Mouse (Mus musculus) forebrain, embryonic 16.5 days (tissue): Measurements from ENCODE around the gene Ezh1. TPM values are rescaled to one million over a fixed set of nuclear protein-coding genes. Genes with fewer than 3 reads are reported as not detected.

ENCODE experiments used
- ATAC-seq: fragments of 200-750 bp; cut with Nextera tagmentation; 2 replicates; pipeline ENCODE4 v1.8.0; 2017; ENCODE audit warnings: mild to moderate bottlenecking, moderate library complexity
- H3K27ac ChIP-seq: fragments of 300-500 bp; sonication (generic); 2 replicates; pipeline ENCODE4 v1.5.1; 2014; ENCODE audit warnings: low read length, control low read depth
- H3K27me3 ChIP-seq: fragments of 300-500 bp; sonication (generic); replicated peaks from 2 replicates; pipeline ENCODE4 v1.6.1; 2014; ENCODE audit warnings: low read length; ENCODE audit not compliant: control insufficient read depth, insufficient read depth
- H3K36me3 ChIP-seq: fragments of 300-500 bp; sonication (generic); 2 replicates; pipeline ENCODE4 v1.6.1; 2014; ENCODE audit not compliant: control insufficient read depth, insufficient read depth
- H3K4me1 ChIP-seq: fragments of 300-500 bp; sonication (generic); replicated peaks from 2 replicates; pipeline ENCODE4 v1.6.1; 2014; ENCODE audit warnings: low read length; ENCODE audit not compliant: control insufficient read depth, insufficient read depth
- H3K4me2 ChIP-seq: fragments of 300-500 bp; sonication (generic); 2 replicates; pipeline ENCODE4 v1.6.1; 2014; ENCODE audit warnings: mild to moderate bottlenecking, low read length, control low read depth
- H3K4me3 ChIP-seq: fragments of 300-500 bp; sonication (generic); replicated peaks from 2 replicates; pipeline ENCODE4 v1.5.1; 2014; ENCODE audit warnings: mild to moderate bottlenecking, low read length, control low read depth
- H3K9ac ChIP-seq: fragments of 300-500 bp; sonication (generic); replicated peaks from 2 replicates; pipeline ENCODE4 v1.6.1; 2014; ENCODE audit warnings: low read depth, low read length, control low read depth
- H3K9me3 ChIP-seq: fragments of 300-500 bp; sonication (generic); 2 replicates; pipeline ENCODE4 v1.6.1; 2016; ENCODE audit warnings: low read length; ENCODE audit not compliant: control insufficient read depth
- WGBS: fragments of 180-500 bp; shearing (Covaris S2); extraction: QIAGEN DNeasy Blood & Tissue Kit; methylation state at CpG from one replicate; pipeline ENCODE4 v1.1.7; 2014; 5-methylcytosine and 5-hydroxymethylcytosine counted together
- polyA plus RNA-seq: library from polyadenylated mRNA; unstranded; fragments of >200 nt; fragmentation: Nextera tagmentation; extraction: Ambion mirVana; gene quantifications from 2 replicates; pipeline ENCODE4 v1.2.1, GENCODE M21; 2015

Ezh1 gene
- polyA plus RNA-seq, 1 experiment from 2014 or later = 27.0 TPM

DNA sequence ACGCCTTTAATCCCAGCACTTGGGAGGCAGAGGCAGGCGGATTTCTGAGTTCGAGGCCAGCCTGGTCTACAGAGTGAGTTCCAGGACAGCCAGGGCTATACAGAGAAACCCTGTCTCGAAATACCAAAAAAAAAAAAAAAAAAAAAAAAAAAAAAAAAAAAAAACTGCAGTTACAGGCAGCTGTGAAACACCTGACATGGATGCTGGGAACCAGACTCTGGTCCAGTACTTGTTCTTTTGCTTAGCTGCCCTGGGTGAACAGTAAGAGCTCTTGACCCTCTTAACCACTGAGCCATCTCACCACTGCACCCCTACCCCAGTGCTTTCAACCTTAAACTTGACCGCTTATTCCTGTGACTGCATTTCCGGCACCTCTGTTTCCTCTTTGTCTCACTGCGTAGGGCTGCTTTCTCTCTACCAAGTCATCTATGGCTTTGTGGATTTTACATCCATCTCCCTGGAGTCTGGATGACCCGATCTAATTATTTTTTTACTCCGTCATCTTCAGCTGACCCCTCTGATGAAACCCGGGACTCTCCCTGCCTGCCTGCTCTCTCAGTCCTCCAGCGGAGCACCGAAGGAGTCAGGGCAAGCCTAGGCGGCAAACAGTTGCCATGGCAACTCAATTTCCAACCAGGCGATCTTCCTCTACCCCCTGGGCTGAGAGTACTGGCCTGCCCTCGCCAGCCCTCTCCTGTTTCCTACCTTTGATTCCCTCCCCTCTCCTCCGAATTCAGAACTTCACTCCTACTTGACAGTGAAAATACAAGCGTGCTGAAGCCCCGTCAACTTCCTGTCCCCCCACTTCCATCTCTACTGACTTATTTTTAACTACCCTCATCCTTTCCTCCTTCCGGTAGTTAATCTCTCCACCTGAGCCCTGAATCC is 82.7 kb downstream of the Ezh1 start:
- WGBS = 25% methylated on average over 19 of the region's 19 CpGs

DNA sequence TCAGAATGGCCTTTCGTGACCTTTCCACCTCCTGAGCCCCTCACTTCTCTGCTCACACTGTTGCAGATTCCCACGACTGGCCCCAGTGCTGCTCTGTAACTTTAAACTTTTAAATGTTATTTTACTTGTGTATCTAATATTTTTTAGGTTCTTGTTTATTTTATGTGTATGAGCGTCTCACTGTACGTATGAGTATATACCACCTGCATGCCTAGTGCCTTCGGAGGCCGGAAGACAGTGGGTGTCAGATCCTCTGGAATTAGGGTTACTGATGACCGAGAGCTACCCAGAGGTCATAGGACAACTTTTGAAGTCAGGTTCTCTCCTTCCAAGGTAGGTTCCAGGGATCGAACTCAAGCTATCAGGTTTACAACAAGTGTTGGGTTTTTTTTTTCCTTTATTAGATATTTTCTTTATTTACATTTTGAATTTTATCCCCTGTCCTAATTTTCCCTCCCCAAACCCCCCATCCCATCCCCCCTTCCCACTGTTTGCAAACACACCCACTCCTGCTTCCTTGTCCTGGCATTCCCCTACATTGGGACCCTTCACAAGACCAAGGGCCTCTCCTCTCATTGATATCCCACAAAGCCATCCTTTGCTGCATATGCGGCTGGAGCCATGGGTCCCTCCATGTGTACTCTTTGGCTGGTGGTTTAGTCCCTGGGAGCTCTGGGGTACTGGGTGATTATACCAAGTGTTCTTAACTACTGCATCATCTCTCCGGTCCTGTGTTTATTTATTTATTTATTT is 83.9 kb downstream of the Ezh1 start:
- H3K4me3 ChIP-seq = no peak overlapping the region
- H3K4me1 ChIP-seq = peaks cover 10% of the 10 kb centered on the region
- ATAC-seq = no peak
- H3K27me3 ChIP-seq = no peaks in the 10 kb centered on the region
- 92% methylated on average over 10 of the region's 10 CpGs for WGBS
- H3K9me3 ChIP-seq = no peaks in the 10 kb centered on the region
- H3K4me2 ChIP-seq = no peak overlapping the region
- no peak overlapping the region for H3K9ac ChIP-seq
- no peaks in the 10 kb centered on the region for H3K36me3 ChIP-seq
- H3K27ac ChIP-seq = no peak overlapping the region

More for the DNA sequence above, 82.7 kb downstream of the Ezh1 start:
- peak; percentile 56; the same call in 1 of the 2 replicates for ATAC-seq
- Histone ChIP-seq H3K36me3 (no peaks in the 10 kb centered on the region), H3K9me3 (no peaks in the 10 kb centered on the region), H3K9ac (peak overlapping the region; percentile 28; the same call in 1 of the 2 replicates), H3K4me3 (peak overlapping the region; percentile 30), H3K27ac (no peak overlapping the region), H3K27me3 (no peaks in the 10 kb centered on the region), H3K4me2 (peak overlapping the region; percentile 42), H3K4me1 (peaks cover 10% of the 10 kb centered on the region)

Other genes starting within 250 kb of the Ezh1 start
- 90.6 and 111 TPM in 2 replicates for gene Atp6v0a1, start 217.0 kb downstream of the Ezh1 start, polyA plus RNA-seq
- gene Naglu, start 156.5 kb downstream of the Ezh1 start, polyA plus RNA-seq = 7.1 and 8.0 TPM in 2 replicates
- gene Hsd17b1, start 148.1 kb downstream of the Ezh1 start, polyA plus RNA-seq = 0.25 and 0.30 TPM in 2 replicates
- 45.9 and 48.1 TPM in 2 replicates for gene Coasy, start 143.9 kb downstream of the Ezh1 start, polyA plus RNA-seq
- gene Mlx, start 139.2 kb downstream of the Ezh1 start, polyA plus RNA-seq = 94.6 and 102 TPM in 2 replicates
- 37.3 and 43.6 TPM in 2 replicates for gene Psmc3ip, start 131.0 kb downstream of the Ezh1 start, polyA plus RNA-seq
- gene Retreg3, start 106.6 kb downstream of the Ezh1 start, polyA plus RNA-seq = 24.5 and 25.2 TPM in 2 replicates
- gene Tubg1, start 106.5 kb downstream of the Ezh1 start, polyA plus RNA-seq = 90.7 and 93.0 TPM in 2 replicates
- 36.2 and 43.0 TPM in 2 replicates for gene Tubg2, start 70.6 kb downstream of the Ezh1 start, polyA plus RNA-seq
- 0.77 and 1.5 TPM in 2 replicates for gene Cntnap1, start 55.9 kb downstream of the Ezh1 start, polyA plus RNA-seq
- 4.8 and 5.8 TPM in 2 replicates for gene Plekhh3, start 55.1 kb downstream of the Ezh1 start, polyA plus RNA-seq
- gene Ccr10, start 51.0 kb downstream of the Ezh1 start, polyA plus RNA-seq = 0.14 TPM in 1 of 2 replicates, not detected in the other
- gene Ramp2, start 19.6 kb upstream of the Ezh1 start, polyA plus RNA-seq = 67.4 and 72.0 TPM in 2 replicates
- gene Vps25, start 27.2 kb upstream of the Ezh1 start, polyA plus RNA-seq = 91.1 and 93.3 TPM in 2 replicates
- 5.8 and 6.2 TPM in 2 replicates for gene Wnk4, start 34.1 kb upstream of the Ezh1 start, polyA plus RNA-seq
- gene Cntd1, start 52.5 kb upstream of the Ezh1 start, polyA plus RNA-seq = 0.91 TPM in 2 replicates
- 191 and 197 TPM in 2 replicates for gene Coa3, start 52.7 kb upstream of the Ezh1 start, polyA plus RNA-seq
- 191 and 203 TPM in 2 replicates for gene Becn1, start 75.8 kb upstream of the Ezh1 start, polyA plus RNA-seq
- gene Psme3, start 89.8 kb upstream of the Ezh1 start, polyA plus RNA-seq = 127 and 137 TPM in 2 replicates
- 1.9 and 3.2 TPM in 2 replicates for gene Aoc2, start 98.6 kb upstream of the Ezh1 start, polyA plus RNA-seq
- 0.09 and 0.10 TPM in 2 replicates for gene Aoc3, start 104.1 kb upstream of the Ezh1 start, polyA plus RNA-seq
- gene G6pc, start 141.1 kb upstream of the Ezh1 start, polyA plus RNA-seq = not detected in 2 replicates
- gene Aarsd1, start 191.2 kb upstream of the Ezh1 start, polyA plus RNA-seq = 90.1 and 99.5 TPM in 2 replicates
- 5.7 and 7.7 TPM in 2 replicates for gene Gm27029, start 198.3 kb upstream of the Ezh1 start, polyA plus RNA-seq
- 32.5 TPM in 2 replicates for gene Rundc1, start 198.6 kb upstream of the Ezh1 start, polyA plus RNA-seq
- gene Ptges3l, start 198.9 kb upstream of the Ezh1 start, polyA plus RNA-seq = 2.0 TPM in 2 replicates
- gene Rpl27, start 215.8 kb upstream of the Ezh1 start, polyA plus RNA-seq = 219 and 239 TPM in 2 replicates
- 2.2 and 2.5 TPM in 2 replicates for gene Ifi35, start 221.9 kb upstream of the Ezh1 start, polyA plus RNA-seq
- 91.6 and 95.8 TPM in 2 replicates for gene Rnd2, start 238.5 kb upstream of the Ezh1 start, polyA plus RNA-seq
- 65.5 and 79.5 TPM in 2 replicates for gene Vat1, start 239.8 kb upstream of the Ezh1 start, polyA plus RNA-seq